Mouse (Mus musculus): ENCODE data around the gene Swi5.

The Swi5 gene

GRCm38 (mm10) chr2:32259657-32260417 lies 28.0 kb downstream of the Swi5 start, which contains the start of gene Uck1:
TSS of gene Uck1 (minus strand) at chr2:32260159.
- peak; percentile 92 for DNase-seq

GRCm38 (mm10) chr2:32258887-32259533 lies 28.9 kb downstream of the Swi5 start:
- DNase-seq, result no peak

GRCm38 (mm10) chr2:32256273-32256672 lies 31.6 kb downstream of the Swi5 start:
- DNase-seq, result no peak

- no peak for DNase-seq
These were observed 33.3 kb downstream of the Swi5 start for GRCm38 (mm10) chr2:32254563-32254962.

GRCm38 (mm10) chr2:32253352-32253751 lies 34.5 kb downstream of the Swi5 start:
- DNase-seq, result no peak

- no peak for DNase-seq
These were observed 35.2 kb downstream of the Swi5 start for GRCm38 (mm10) chr2:32252658-32253057.

- no peak for DNase-seq
These were observed 35.9 kb downstream of the Swi5 start for GRCm38 (mm10) chr2:32251791-32252527.

GRCm38 (mm10) chr2:32248377-32249361 lies 39.2 kb downstream of the Swi5 start:
- no peak for DNase-seq

- no peak for DNase-seq
These were observed 41.1 kb downstream of the Swi5 start for GRCm38 (mm10) chr2:32246741-32247140.

- DNase-seq, result no peak
These were observed 44.9 kb downstream of the Swi5 start for GRCm38 (mm10) chr2:32242986-32243385.

GRCm38 (mm10) chr2:32240591-32240990 lies 47.3 kb downstream of the Swi5 start:
- DNase-seq, result no peak

- DNase-seq, result no peak
These were observed 49.0 kb downstream of the Swi5 start for GRCm38 (mm10) chr2:32238708-32239435.

GRCm38 (mm10) chr2:32237571-32237970 lies 50.3 kb downstream of the Swi5 start:
- DNase-seq, result no peak

GRCm38 (mm10) chr2:32236760-32237487 lies 51.0 kb downstream of the Swi5 start:
- peak; percentile 50 for DNase-seq

- DNase-seq, result peak; percentile 92
These were observed 51.8 kb downstream of the Swi5 start, which contains the start of gene Pomt1 for GRCm38 (mm10) chr2:32235886-32236759. TSS of gene Pomt1 (plus strand) at chr2:32236590.

- DNase-seq, result no peak
These were observed 52.4 kb downstream of the Swi5 start for GRCm38 (mm10) chr2:32235433-32235832.

Measured in right cerebral cortex, adult 18-20 months (tissue).